Mouse (Mus musculus) brain, embryonic 14.5 days (tissue): ENCODE measurements around the gene Tex9.

Experiments used
- CTCF ChIP-seq: fragments of 200-500 bp; IDR thresholded peaks from 2 replicates; pipeline ENCODE4 v1.5.1; 2012; ENCODE audit warnings: inconsistent platforms, mild to moderate bottlenecking, moderate library complexity, borderline replicate concordance; ENCODE audit not compliant: insufficient read depth, insufficient read length; ENCODE audit errors: extremely low read depth
- POLR2A ChIP-seq: fragments of 200-500 bp; IDR thresholded peaks from 2 replicates; pipeline ENCODE4 v1.6.1; 2012; ENCODE audit warnings: mild to moderate bottlenecking, inconsistent platforms, borderline replicate concordance; ENCODE audit not compliant: poor library complexity, insufficient read depth, insufficient read length, severe bottlenecking; ENCODE audit errors: extremely low read depth

- no peak for TF ChIP-seq POLR2A
- no peak for TF ChIP-seq CTCF
Measured at GRCm38 (mm10) chr9:72464806-72465205, 27.2 kb downstream of the Tex9 start.
